Mouse (Mus musculus) cortical plate, adult 2 months (tissue): ENCODE measurements at regions not wholly inside any gene's neighbourhood (a gene's known extent, or its start where the extent isn't known, plus 50 kb on each side); places are given as distances from the start of the nearest gene placed in this dataset.

Source experiments
- CTCF ChIP-seq: fragments of 200-500 bp; IDR thresholded peaks from 2 replicates; pipeline ENCODE4 v1.5.1; 2011; ENCODE audit warnings: mild to moderate bottlenecking, control low read depth, low read length; ENCODE audit not compliant: insufficient read depth; ENCODE audit errors: extremely low read depth
- POLR2A ChIP-seq: fragments of 200-500 bp; IDR thresholded peaks from 2 replicates; pipeline ENCODE4 v1.6.1; 2011; ENCODE audit warnings: mild to moderate bottlenecking, low read length, control low read depth; ENCODE audit not compliant: insufficient read depth; ENCODE audit errors: extremely low read depth

GRCm38 (mm10) chr12:25250881-25251280 is 153.9 kb upstream of the Id2 start:
- TF ChIP-seq CTCF = no peak
- no peak for TF ChIP-seq POLR2A
